21 mouse cellular contexts compared by ENCODE assay signal in the genomic region with DNA sequence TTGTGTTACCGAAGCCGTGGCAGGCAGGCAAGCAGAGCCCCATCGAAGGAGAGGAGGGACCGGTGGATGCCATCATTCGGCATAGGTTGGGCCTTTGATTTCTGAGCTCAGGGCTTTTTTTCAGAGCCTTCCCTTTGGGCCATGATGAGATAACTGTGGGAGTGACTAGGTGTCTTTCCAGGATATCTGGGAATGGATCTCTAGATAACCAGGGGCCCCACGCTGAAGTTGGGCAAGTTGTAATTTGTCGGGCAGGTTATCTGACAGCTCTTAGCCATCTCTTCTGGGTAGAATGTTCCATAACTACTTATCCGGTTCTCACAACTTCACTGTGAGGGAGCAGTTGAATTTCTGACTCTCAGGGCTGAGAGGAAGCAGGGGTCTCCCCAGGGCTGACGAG.
DNase-seq lines count a peak whose midpoint lies in the region; ATAC-seq and TF ChIP-seq lines count a peak whose summit lies in the region.
"Had no signal": no experiment of that assay in that cellular context is flagged by ENCODE, and none has a peak within 500 bp of the region (broad histone marks: within the 10 kb centered on the region; RNA-seq: fewer than 3 reads in every experiment).

No protein-coding gene starts in this region.

- no peak overlapping the region for H3K4me3 ChIP-seq in heart, embryonic 10.5 days
- no peak overlapping the region for H3K4me3 ChIP-seq in intestine, embryonic 16.5 days (ENCODE audit: low read length)
- no peak overlapping the region for H3K4me3 ChIP-seq in intestine, postnatal 0 days (ENCODE audit: low read depth, low read length)
- no peak overlapping the region for H3K4me3 ChIP-seq in liver, embryonic 11.5 days (ENCODE audit: low read depth, low read length)
- H3K4me3 ChIP-seq: embryonic facial prominence, embryonic 13.5 days; forebrain, embryonic 10.5 days; hindbrain, embryonic 15.5 days; limb, embryonic 12.5 days; midbrain, embryonic 10.5 days had no signal

- peaks cover 5% of the 10 kb centered on the region for H3K9me3 ChIP-seq in heart, embryonic 10.5 days
- peaks cover 3% of the 10 kb centered on the region for H3K9me3 ChIP-seq in intestine, embryonic 16.5 days (ENCODE audit: control insufficient read depth, low read length)
- H3K9me3 ChIP-seq in intestine, postnatal 0 days (ENCODE audit: control insufficient read depth) = peaks cover 3% of the 10 kb centered on the region; the same call in 1 of the 2 replicates
- peaks cover 7% of the 10 kb centered on the region for H3K9me3 ChIP-seq in liver, embryonic 11.5 days (ENCODE audit: control insufficient read depth, low read length)
- H3K9me3 ChIP-seq: hindbrain, embryonic 15.5 days had no signal

- intact Hi-C loops in heart, postnatal 14 days (cut with DNase I) = no loop called here

- no peak for DNase-seq in heart, embryonic 10.5 days (ENCODE audit: low spot score)
- no peak for DNase-seq in heart, postnatal 14 days
- DNase-seq in liver, embryonic 11.5 days (ENCODE audit: low spot score) = no peak
- no peak for DNase-seq in thymus, postnatal 14 days
- DNase-seq: cerebellum, adult 11-12 months; cerebellum, postnatal 14 days; gastrocnemius, postnatal 10 days; kidney, adult 8-10 months; kidney, postnatal 4 days; layer of hippocampus, adult 9-11 months; lung, embryonic 14.5 days; right cerebral cortex, postnatal 25 days had no signal

- 43% methylated on average over 9 of the region's 9 CpGs for WGBS in heart, embryonic 10.5 days
- WGBS in intestine, embryonic 16.5 days = 75% methylated on average over 9 of the region's 9 CpGs
- WGBS in intestine, postnatal 0 days = 52% methylated on average over 9 of the region's 9 CpGs
- 39% methylated on average over 9 of the region's 9 CpGs for WGBS in liver, embryonic 11.5 days

- 0 out of 2 replicates have a peak, but pooled peaks have one; percentile 12 for ATAC-seq in intestine, embryonic 16.5 days
- no peak for ATAC-seq in intestine, postnatal 0 days
- peak; percentile 71 for ATAC-seq in liver, embryonic 11.5 days (replicated peaks; ENCODE audit: low FRiP score)
- ATAC-seq in megakaryocyte-erythroid progenitor cell, adult 5-6 weeks (replicated peaks; ENCODE audit: low FRiP score, low TSS enrichment, poor library complexity, severe bottlenecking) = peak; percentile 31
- no peak for ATAC-seq in inflammation-experienced regulatory T-cells, adult 6 months

- 0 out of 2 replicates have a peak overlapping the region, but pooled peaks have one; percentile 1 for H3K27ac ChIP-seq in heart, embryonic 10.5 days
- H3K27ac ChIP-seq in intestine, embryonic 16.5 days (ENCODE audit: low read length) = no peak overlapping the region
- H3K27ac ChIP-seq in intestine, postnatal 0 days (ENCODE audit: low read depth, low read length) = no peak overlapping the region
- H3K27ac ChIP-seq in liver, embryonic 11.5 days (ENCODE audit: low read depth, low read length) = peak overlapping the region; percentile 74
- H3K27ac ChIP-seq: embryonic facial prominence, embryonic 13.5 days; forebrain, embryonic 10.5 days; hindbrain, embryonic 15.5 days; limb, embryonic 12.5 days; midbrain, embryonic 10.5 days had no signal

- no peak overlapping the region for H3K9ac ChIP-seq in intestine, embryonic 16.5 days (ENCODE audit: low read depth, low read length)
- H3K9ac ChIP-seq in intestine, postnatal 0 days (ENCODE audit: low read depth, low read length) = no peak overlapping the region
- H3K9ac ChIP-seq in liver, embryonic 11.5 days (ENCODE audit: low read depth, low read length) = no peak overlapping the region
- H3K9ac ChIP-seq: embryonic facial prominence, embryonic 13.5 days; hindbrain, embryonic 15.5 days; limb, embryonic 12.5 days; lung, embryonic 14.5 days had no signal

- no peak for TF ChIP-seq CTCF in intestine, postnatal 0 days (IDR thresholded peaks at IDR 0.05; ENCODE audit: low read depth)

- H3K36me3 ChIP-seq in heart, embryonic 10.5 days = peaks cover 9% of the 10 kb centered on the region; the same call in 1 of the 2 replicates
- no peaks in the 10 kb centered on the region for H3K36me3 ChIP-seq in intestine, embryonic 16.5 days (ENCODE audit: control insufficient read depth, insufficient read depth, low read length)
- H3K36me3 ChIP-seq in intestine, postnatal 0 days (ENCODE audit: control insufficient read depth, insufficient read depth) = no peaks in the 10 kb centered on the region
- peaks cover 6% of the 10 kb centered on the region for H3K36me3 ChIP-seq in liver, embryonic 11.5 days (ENCODE audit: control insufficient read depth, insufficient read depth, low read length)
- H3K36me3 ChIP-seq: hindbrain, embryonic 15.5 days; limb, embryonic 12.5 days had no signal

- peaks cover 50% of the 10 kb centered on the region for H3K4me1 ChIP-seq in heart, embryonic 10.5 days
- peaks cover 30% of the 10 kb centered on the region for H3K4me1 ChIP-seq in intestine, embryonic 16.5 days (ENCODE audit: control insufficient read depth, insufficient read depth, low read length)
- H3K4me1 ChIP-seq in intestine, postnatal 0 days (replicated peaks; ENCODE audit: control insufficient read depth, insufficient read depth, low read length) = peaks cover 10% of the 10 kb centered on the region
- H3K4me1 ChIP-seq in liver, embryonic 11.5 days (replicated peaks; ENCODE audit: control insufficient read depth, insufficient read depth, low read length) = peaks cover 85% of the 10 kb centered on the region

- H3K27me3 ChIP-seq in heart, embryonic 10.5 days (ENCODE audit: insufficient read depth, poor library complexity, severe bottlenecking) = peaks cover 11% of the 10 kb centered on the region
- H3K27me3 ChIP-seq in intestine, embryonic 16.5 days (replicated peaks; ENCODE audit: control insufficient read depth, insufficient read depth, low read length) = no peaks in the 10 kb centered on the region
- H3K27me3 ChIP-seq in intestine, postnatal 0 days (replicated peaks; ENCODE audit: control insufficient read depth, insufficient read depth, low read length) = no peaks in the 10 kb centered on the region
- H3K27me3 ChIP-seq in liver, embryonic 11.5 days (replicated peaks; ENCODE audit: control insufficient read depth, insufficient read depth, low read length) = no peaks in the 10 kb centered on the region
- H3K27me3 ChIP-seq: embryonic facial prominence, embryonic 13.5 days; hindbrain, embryonic 15.5 days; limb, embryonic 12.5 days had no signal

- H3K4me2 ChIP-seq in intestine, embryonic 16.5 days (ENCODE audit: low read depth, low read length) = no peak overlapping the region
- no peak overlapping the region for H3K4me2 ChIP-seq in intestine, postnatal 0 days (replicated peaks; ENCODE audit: low read depth)
- H3K4me2 ChIP-seq in liver, embryonic 11.5 days = peak overlapping the region; percentile 46
- H3K4me2 ChIP-seq: embryonic facial prominence, embryonic 13.5 days; hindbrain, embryonic 15.5 days; limb, embryonic 12.5 days; lung, embryonic 14.5 days had no signal

Comparison
In these comparisons a context has a peak if more than half of its experiments do, and no peak if none do; other contexts are left out.
1. ATAC-seq: peak in intestine, embryonic 16.5 days (single experiment), liver, embryonic 11.5 days (single experiment) and megakaryocyte-erythroid progenitor cell, adult 5-6 weeks (single experiment); none in intestine, postnatal 0 days (single experiment) and inflammation-experienced regulatory T-cells, adult 6 months (single experiment).
2. H3K27ac ChIP-seq: peak in heart, embryonic 10.5 days (single experiment) and liver, embryonic 11.5 days (single experiment); none in intestine, embryonic 16.5 days (single experiment) and intestine, postnatal 0 days (single experiment).